20 mouse cellular contexts compared by ENCODE assay signal in the genomic region with DNA sequence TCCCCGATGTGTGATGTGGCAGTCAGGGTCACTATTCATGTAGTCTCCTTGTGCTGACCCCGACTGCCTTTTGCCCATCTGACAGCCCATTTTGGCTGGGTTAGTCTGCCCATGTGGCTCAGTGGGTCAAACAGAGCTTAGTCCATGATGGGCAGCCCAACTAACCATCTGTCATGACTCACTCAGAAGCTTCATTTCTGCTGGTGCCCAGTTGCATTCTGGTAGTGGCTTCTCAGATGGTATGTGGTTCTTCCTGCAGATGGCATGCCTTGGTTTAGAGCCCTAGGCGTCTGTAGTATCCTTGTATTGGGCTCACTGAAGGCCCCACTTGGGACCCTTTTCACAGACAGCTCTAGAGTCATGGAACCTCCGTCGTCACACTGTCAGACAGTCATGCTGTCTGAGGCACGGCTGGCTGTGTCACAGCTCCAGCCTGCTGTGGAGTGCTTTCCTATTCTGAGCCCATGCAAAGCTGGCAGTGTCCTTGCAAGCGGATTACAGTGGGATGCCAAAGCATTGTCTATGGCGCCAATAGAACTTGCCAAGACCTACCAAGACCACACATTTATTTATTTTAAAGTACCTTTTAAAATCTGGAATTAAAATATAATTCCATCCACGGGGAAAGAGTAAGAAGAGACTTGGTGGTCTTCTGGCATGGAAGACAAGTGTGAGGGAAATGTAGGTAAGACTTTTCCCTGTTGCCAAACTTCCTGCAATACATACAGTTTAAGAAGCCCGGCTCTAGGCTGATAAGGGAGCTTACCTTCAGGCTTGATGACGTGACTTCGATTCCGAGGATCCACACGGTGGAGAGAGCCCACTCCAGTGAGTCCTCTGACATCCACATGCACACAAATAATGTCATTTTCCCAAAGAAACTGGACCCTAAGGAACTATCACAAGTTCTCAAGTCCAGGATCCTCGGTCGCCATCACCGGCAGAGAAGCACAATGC.
"Had no signal": no experiment of that assay in that cellular context is flagged by ENCODE, and none has a peak within 500 bp of the region (broad histone marks: within the 10 kb centered on the region; RNA-seq: fewer than 3 reads in every experiment).

No protein-coding gene starts in this region.

- DNase-seq: kidney, adult 8-10 months; kidney, postnatal 10 days; kidney, postnatal 36 days; layer of hippocampus, postnatal 36 days; liver, embryonic 13.5 days; lung, adult 2 months; lung, postnatal 14 days; lung, postnatal 4 days; right cerebral cortex, adult 18-20 months; right cerebral cortex, postnatal 14 days; right cerebral cortex, postnatal 4 days; spleen, adult 18-20 months; thymus, postnatal 25 days had no signal

- H3K4me3 ChIP-seq: kidney, embryonic 15.5 days; left cerebral cortex, adult 2 months; liver, embryonic 13.5 days; midbrain, embryonic 12.5 days; midbrain, embryonic 15.5 days; myocyte; neural tube, embryonic 13.5 days; stomach, embryonic 15.5 days had no signal

- ATAC-seq: midbrain, embryonic 15.5 days had no signal

- H3K9me3 ChIP-seq: kidney, embryonic 15.5 days; liver, embryonic 13.5 days; midbrain, embryonic 12.5 days; midbrain, embryonic 15.5 days; neural tube, embryonic 13.5 days; stomach, embryonic 15.5 days had no signal

- H3K27me3 ChIP-seq: kidney, embryonic 15.5 days; midbrain, embryonic 15.5 days; stomach, embryonic 15.5 days had no signal

- H3K27ac ChIP-seq: kidney, embryonic 15.5 days; left cerebral cortex, adult 2 months; liver, embryonic 13.5 days; midbrain, embryonic 12.5 days; midbrain, embryonic 15.5 days; neural tube, embryonic 13.5 days; stomach, embryonic 15.5 days had no signal

- H3K36me3 ChIP-seq: kidney, embryonic 15.5 days; liver, embryonic 13.5 days; midbrain, embryonic 12.5 days; midbrain, embryonic 15.5 days; neural tube, embryonic 13.5 days; stomach, embryonic 15.5 days had no signal

- H3K4me2 ChIP-seq: kidney, embryonic 15.5 days; liver, embryonic 13.5 days; midbrain, embryonic 12.5 days; midbrain, embryonic 15.5 days; neural tube, embryonic 13.5 days; stomach, embryonic 15.5 days had no signal

- H3K9ac ChIP-seq: kidney, embryonic 15.5 days; liver, embryonic 13.5 days; midbrain, embryonic 12.5 days; midbrain, embryonic 15.5 days; neural tube, embryonic 13.5 days; stomach, embryonic 15.5 days had no signal

- H3K4me1 ChIP-seq: kidney, embryonic 15.5 days; liver, embryonic 13.5 days; midbrain, embryonic 15.5 days; neural tube, embryonic 13.5 days; stomach, embryonic 15.5 days had no signal
